Mouse (Mus musculus) neural tube, postnatal 0 days (tissue): ENCODE data around the gene Gm29110. TPM values are rescaled to one million over a fixed set of nuclear protein-coding genes. Genes with fewer than 3 reads are reported as not detected.

Experiments
- polyA plus RNA-seq: library from polyadenylated mRNA; unstranded; fragments of >200 nt; fragmentation: Nextera tagmentation; extraction: Ambion mirVana; gene quantifications from 2 replicates; pipeline ENCODE4 v1.2.1, GENCODE M21; 2015

The Gm29110 gene
- not detected in 2 replicates for polyA plus RNA-seq

DNA sequence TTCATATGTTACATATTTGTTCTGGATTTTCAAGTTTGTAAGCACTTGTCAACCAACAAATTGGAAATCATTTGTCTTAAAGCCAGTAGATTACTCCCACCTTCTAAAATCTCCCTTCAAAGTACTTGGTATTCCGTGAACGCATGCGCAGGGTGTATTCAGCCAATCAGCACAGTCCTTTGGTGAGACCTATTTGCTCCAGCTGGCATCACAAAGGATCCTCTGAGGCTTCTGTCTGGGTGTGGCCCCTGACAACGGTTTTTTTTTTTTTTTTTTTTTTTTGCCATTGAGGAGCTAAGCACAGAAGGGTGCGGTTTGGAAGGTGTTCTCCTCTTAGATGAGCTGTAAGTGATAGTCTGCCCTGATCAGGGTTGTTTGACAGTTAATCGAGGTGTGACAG, at the start of gene Gm29110:
Gene Gm29110, plus strand, starts transcription at position 301 of the 400 bp plus-strand sequence.

Other genes with a start within 250 kb of the Gm29110 start
- not detected in 2 replicates for gene Gm21913, start 153.4 kb downstream of the Gm29110 start, polyA plus RNA-seq